Mouse (Mus musculus) ES-CJ7 (cell line): ENCODE measurements around the gene Mib2.

Experiments
- DNase-seq: peaks from one replicate; pipeline ENCODE4 v3.0.0; 2011; ENCODE audit warnings: low read depth, low spot score

Mib2 gene

GRCm38 (mm10) chr4:155624338-155625291 is 44.4 kb downstream of the Mib2 start, which contains the start of gene Cdk11b:
TSS of gene Cdk11b (plus strand) at chr4:155624854.
- peak; percentile 100 for DNase-seq

- DNase-seq = no peak
These were observed 50.7 kb downstream of the Mib2 start for GRCm38 (mm10) chr4:155618321-155618720.

GRCm38 (mm10) chr4:155613264-155613663 is 55.7 kb downstream of the Mib2 start:
- no peak for DNase-seq

GRCm38 (mm10) chr4:155611860-155612259 is 57.1 kb downstream of the Mib2 start:
- no peak for DNase-seq

GRCm38 (mm10) chr4:155606825-155607224 is 62.2 kb downstream of the Mib2 start:
- DNase-seq = no peak

- DNase-seq = no peak
These were observed 63.9 kb downstream of the Mib2 start for GRCm38 (mm10) chr4:155605132-155605531.
